21 mouse cellular contexts compared by ENCODE assay signal in the genomic region with DNA sequence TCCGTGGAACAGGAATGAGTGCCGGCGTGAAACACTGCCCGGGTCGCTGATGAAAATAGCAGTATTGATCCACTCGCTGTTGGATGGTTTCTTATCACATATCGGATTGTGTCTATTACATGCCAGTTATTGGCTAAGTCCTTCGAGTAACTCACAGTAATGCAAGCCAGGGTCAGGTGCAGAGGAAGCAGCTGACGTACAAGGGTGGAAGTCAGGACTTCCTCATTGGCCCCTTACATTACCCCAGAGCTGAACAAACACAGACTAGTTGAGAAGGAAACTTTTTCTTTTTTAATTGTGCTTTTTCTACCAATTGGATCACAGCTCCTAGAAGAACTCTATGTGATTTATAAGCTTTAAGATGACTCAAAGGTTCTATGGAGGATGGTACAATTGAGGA. TPM values are rescaled to one million over a fixed set of nuclear protein-coding genes. Genes with fewer than 3 reads are reported as not detected.
DNase-seq lines count a peak whose midpoint lies in the region; ATAC-seq and TF ChIP-seq lines count a peak whose summit lies in the region.
"Had no signal": no experiment of that assay in that cellular context is flagged by ENCODE, and none has a peak within 500 bp of the region (broad histone marks: within the 10 kb centered on the region; RNA-seq: fewer than 3 reads in every experiment).

No protein-coding gene starts in this region.

- no peaks in the 10 kb centered on the region for H3K9me3 ChIP-seq in liver, postnatal 0 days (ENCODE audit: low read length)
- no peaks in the 10 kb centered on the region for H3K9me3 ChIP-seq in liver, embryonic 11.5 days (ENCODE audit: control insufficient read depth, low read length)
- H3K9me3 ChIP-seq: embryonic facial prominence, embryonic 15.5 days; forebrain, embryonic 15.5 days; heart, embryonic 12.5 days; hindbrain, embryonic 12.5 days had no signal

- no peak for TF ChIP-seq EP300 in liver, postnatal 0 days (IDR thresholded peaks at IDR 0.05; ENCODE audit: low read depth)

- peaks cover 7% of the 10 kb centered on the region; the same call in 1 of the 2 replicates for H3K27me3 ChIP-seq in liver, postnatal 0 days (ENCODE audit: insufficient read depth, low read length)
- H3K27me3 ChIP-seq in liver, embryonic 11.5 days (replicated peaks; ENCODE audit: control insufficient read depth, insufficient read depth, low read length), result peaks cover 5% of the 10 kb centered on the region
- H3K27me3 ChIP-seq in splenic B cell, adult 2 months (ENCODE audit: control insufficient read depth, insufficient read depth, low read length, poor library complexity, severe bottlenecking), result no peaks in the 10 kb centered on the region

- H3K4me2 ChIP-seq in liver, postnatal 0 days (ENCODE audit: low read depth, low read length), result 0 out of 2 replicates have a peak overlapping the region, but pooled peaks have one; percentile 6
- no peak overlapping the region for H3K4me2 ChIP-seq in liver, embryonic 11.5 days
- H3K4me2 ChIP-seq: embryonic facial prominence, embryonic 15.5 days; forebrain, embryonic 15.5 days; heart, embryonic 12.5 days; hindbrain, embryonic 12.5 days had no signal

- no peaks in the 10 kb centered on the region for H3K4me1 ChIP-seq in liver, postnatal 0 days (ENCODE audit: insufficient read depth)
- H3K4me1 ChIP-seq in liver, embryonic 11.5 days (replicated peaks; ENCODE audit: control insufficient read depth, insufficient read depth, low read length), result no peaks in the 10 kb centered on the region
- H3K4me1 ChIP-seq: embryonic facial prominence, embryonic 15.5 days; forebrain, embryonic 15.5 days; hindbrain, embryonic 12.5 days had no signal

- no peak for ATAC-seq in liver, postnatal 0 days
- no peak for ATAC-seq in liver, embryonic 11.5 days (replicated peaks; ENCODE audit: low FRiP score)
- peak; percentile 98 to 99 for ATAC-seq in hematopoietic stem cell, adult 5-6 weeks (replicated peaks in 1 of 2; ENCODE audit: insufficient read depth in 1 of 2, low FRiP score in 2 of 2, low TSS enrichment in 1 of 2, low read depth in 1 of 2, poor library complexity in 2 of 2, severe bottlenecking in 2 of 2)
- ATAC-seq: forebrain, embryonic 15.5 days; hindbrain, embryonic 16.5 days; inflammation-experienced regulatory T-cells, adult 6 months had no signal

- WGBS in liver, postnatal 0 days (ENCODE audit: insufficient replicate concordance), result 59% methylated on average over 9 of the region's 9 CpGs
- 76% methylated on average over 9 of the region's 9 CpGs for WGBS in liver, embryonic 11.5 days

- TF ChIP-seq CTCF in liver, postnatal 0 days (IDR thresholded peaks at IDR 0.05; ENCODE audit: low read depth), result no peak

- no peak overlapping the region for H3K9ac ChIP-seq in liver, postnatal 0 days (replicated peaks)
- no peak overlapping the region for H3K9ac ChIP-seq in liver, embryonic 11.5 days (ENCODE audit: low read depth, low read length)
- H3K9ac ChIP-seq: embryonic facial prominence, embryonic 15.5 days; forebrain, embryonic 15.5 days; heart, embryonic 12.5 days; hindbrain, embryonic 12.5 days had no signal

- H3K36me3 ChIP-seq in liver, postnatal 0 days (replicated peaks; ENCODE audit: insufficient read depth, low read length), result no peaks in the 10 kb centered on the region
- H3K36me3 ChIP-seq in liver, embryonic 11.5 days (ENCODE audit: control insufficient read depth, insufficient read depth, low read length), result no peaks in the 10 kb centered on the region
- H3K36me3 ChIP-seq in splenic B cell, adult 2 months (ENCODE audit: control insufficient read depth, insufficient read depth, low read length, poor library complexity, severe bottlenecking), result no peaks in the 10 kb centered on the region
- H3K36me3 ChIP-seq: embryonic facial prominence, embryonic 15.5 days; forebrain, embryonic 15.5 days; heart, embryonic 12.5 days; hindbrain, embryonic 12.5 days had no signal

- H3K4me3 ChIP-seq in liver, postnatal 0 days (ENCODE audit: low read depth, low read length), result no peak overlapping the region
- H3K4me3 ChIP-seq in liver, embryonic 11.5 days (ENCODE audit: low read depth, low read length), result no peak overlapping the region
- H3K4me3 ChIP-seq: embryonic facial prominence, embryonic 15.5 days; forebrain, embryonic 15.5 days; heart, embryonic 12.5 days; hindbrain, embryonic 12.5 days had no signal

- no peak overlapping the region for H3K27ac ChIP-seq in liver, postnatal 0 days (ENCODE audit: low read depth)
- H3K27ac ChIP-seq in liver, embryonic 11.5 days (ENCODE audit: low read depth, low read length), result no peak overlapping the region
- H3K27ac ChIP-seq: embryonic facial prominence, embryonic 15.5 days; forebrain, embryonic 15.5 days; hindbrain, embryonic 12.5 days had no signal

- no peak for DNase-seq in liver, postnatal 0 days
- no peak for DNase-seq in liver, embryonic 11.5 days (ENCODE audit: low spot score)
- DNase-seq in B cell, adult 2 months, result peak; percentile 40
- DNase-seq in splenic B cell, adult 2 months (ENCODE audit: low read depth, low spot score), result peak; percentile 59
- DNase-seq in testis, postnatal 10 days (ENCODE audit: low spot score), result no peak
- no peak for DNase-seq in ovary, adult 18-20 months (ENCODE audit: low spot score)
- DNase-seq: adrenal gland, adult 2 months; adrenal gland, postnatal 36 days; cerebellum, adult 2 months; cerebellum, postnatal 10 days; embryo, embryonic 11 days; gastrocnemius, postnatal 10 days; heart, postnatal 36 days had no signal

RNA-seq across cellular contexts. Expression of gene Shisa3, which starts 7.7 kb away (rescaled TPM):
- polyA plus RNA-seq in liver, postnatal 0 days (2015; fragmentation: Nextera tagmentation; extraction: Ambion mirVana), result 0.31 and 0.32 TPM in 2 replicates
- 20.8 and 22.1 TPM in 2 replicates for polyA plus RNA-seq in liver, embryonic 11.5 days (2014; fragmentation: Nextera tagmentation; extraction: Ambion mirVana)
- total RNA-seq in hematopoietic stem cell, adult 5-6 weeks (2017), result 0.10 TPM in 1 of 2 replicates, not detected in the other
- polyA plus RNA-seq: C2C12 had no signal

Comparison
In these comparisons a context has a peak if more than half of its experiments do, and no peak if none do; other contexts are left out.
1. RNA of gene Shisa3, which starts 7.7 kb away (polyA plus RNA-seq): 20.8 to 22.1 TPM in liver, embryonic 11.5 days; 0.31 to 0.32 TPM in liver, postnatal 0 days; every median in the first group is over 10 times any median in the second.
2. ATAC-seq: peak in hematopoietic stem cell, adult 5-6 weeks (2 of 2); none in liver, postnatal 0 days (single experiment) and liver, embryonic 11.5 days (single experiment).
3. DNase-seq: peak in B cell, adult 2 months (2 of 2) and splenic B cell, adult 2 months (single experiment); none in liver, postnatal 0 days (single experiment), liver, embryonic 11.5 days (single experiment), testis, postnatal 10 days (single experiment) and ovary, adult 18-20 months (single experiment).